ENCODE assay signal across 20 mouse cellular contexts in genomic region chr10:17677308-17677707, GRCm38 (mm10). TPM values are rescaled to one million over a fixed set of nuclear protein-coding genes. Genes with fewer than 3 reads are reported as not detected.
DNase-seq lines count a peak whose midpoint lies in the region; ATAC-seq and TF ChIP-seq lines count a peak whose summit lies in the region.
"Had no signal": no experiment of that assay in that cellular context is flagged by ENCODE, and none has a peak within 500 bp of the region (broad histone marks: within the 10 kb centered on the region; RNA-seq: fewer than 3 reads in every experiment).

No protein-coding gene starts in this region.

- no peak for TF ChIP-seq POLR2A in kidney, adult 2 months (IDR thresholded peaks at IDR 0.05; ENCODE audit: low read depth, low read length)

- H3K27me3 ChIP-seq in liver, embryonic 12.5 days (replicated peaks), result no peaks in the 10 kb centered on the region
- H3K27me3 ChIP-seq in liver, embryonic 16.5 days (ENCODE audit: control insufficient read depth, insufficient read depth, low read depth, low read length), result no peaks in the 10 kb centered on the region
- H3K27me3 ChIP-seq in kidney, adult 2 months (replicated peaks; ENCODE audit: control insufficient read depth, insufficient read depth, low read length), result no peaks in the 10 kb centered on the region
- H3K27me3 ChIP-seq: embryonic facial prominence, embryonic 15.5 days; forebrain, embryonic 15.5 days; hindbrain, embryonic 12.5 days had no signal

- peak; percentile 82 for ATAC-seq in liver, embryonic 12.5 days
- ATAC-seq in liver, embryonic 16.5 days (ENCODE audit: low read depth), result peak; percentile 41
- ATAC-seq: forebrain, embryonic 15.5 days; hindbrain, embryonic 16.5 days had no signal

- no peak overlapping the region for H3K9ac ChIP-seq in liver, embryonic 12.5 days
- H3K9ac ChIP-seq in liver, embryonic 16.5 days (ENCODE audit: low read depth, low read length), result no peak overlapping the region
- H3K9ac ChIP-seq: embryonic facial prominence, embryonic 15.5 days; forebrain, embryonic 15.5 days; hindbrain, embryonic 12.5 days had no signal

- TF ChIP-seq CTCF in kidney, adult 2 months (conservative IDR thresholded peaks at IDR 0.05; ENCODE audit: insufficient read depth, insufficient read length, low read depth, low read length), result no peak

- WGBS in liver, embryonic 12.5 days (ENCODE audit: insufficient replicate concordance), result 13% methylated on average over 4 of the region's 4 CpGs
- WGBS in liver, embryonic 16.5 days (ENCODE audit: insufficient replicate concordance), result 14% methylated on average over 4 of the region's 4 CpGs
- WGBS in kidney, adult 2 months, result 84% methylated on average over 4 of the region's 4 CpGs

- H3K36me3 ChIP-seq in liver, embryonic 12.5 days, result no peaks in the 10 kb centered on the region
- H3K36me3 ChIP-seq in liver, embryonic 16.5 days (ENCODE audit: control insufficient read depth, insufficient read depth), result no peaks in the 10 kb centered on the region
- H3K36me3 ChIP-seq in kidney, adult 2 months (ENCODE audit: control insufficient read depth, insufficient read depth, low read length), result no peaks in the 10 kb centered on the region
- H3K36me3 ChIP-seq: embryonic facial prominence, embryonic 15.5 days; forebrain, embryonic 15.5 days; heart, embryonic 10.5 days; hindbrain, embryonic 12.5 days had no signal

- peak; percentile 15 for DNase-seq in MEL-GATA-1-ER (ENCODE audit: extremely low read depth, low read depth)
- no peak for DNase-seq in kidney, adult 2 months
- no peak for DNase-seq in Muller cell, postnatal 12 days (ENCODE audit: inconsistent ontology term)
- DNase-seq in heart, adult 18-20 months, result no peak
- DNase-seq: adrenal gland, adult 2 months; adrenal gland, postnatal 25 days; cerebellum, adult 18-20 months; cerebellum, adult 9-11 months; embryo, embryonic 11 days; gastrocnemius, postnatal 36 days; heart, adult 11 months; heart, postnatal 10 days; heart, postnatal 4 days had no signal

- H3K9me3 ChIP-seq in liver, embryonic 12.5 days (replicated peaks), result no peaks in the 10 kb centered on the region
- no peaks in the 10 kb centered on the region for H3K9me3 ChIP-seq in liver, embryonic 16.5 days (replicated peaks; ENCODE audit: control insufficient read depth, low read length)
- H3K9me3 ChIP-seq: embryonic facial prominence, embryonic 15.5 days; forebrain, embryonic 15.5 days; heart, embryonic 10.5 days; hindbrain, embryonic 12.5 days had no signal

- no peak overlapping the region for H3K27ac ChIP-seq in liver, embryonic 12.5 days
- no peak overlapping the region for H3K27ac ChIP-seq in liver, embryonic 16.5 days (ENCODE audit: low read length)
- no peak overlapping the region for H3K27ac ChIP-seq in kidney, adult 2 months (ENCODE audit: insufficient read depth, low read depth, low read length)
- H3K27ac ChIP-seq: embryonic facial prominence, embryonic 15.5 days; forebrain, embryonic 15.5 days; heart, embryonic 10.5 days; hindbrain, embryonic 12.5 days had no signal

- no peak overlapping the region for H3K4me3 ChIP-seq in liver, embryonic 12.5 days
- H3K4me3 ChIP-seq in liver, embryonic 16.5 days (ENCODE audit: low read depth, low read length), result no peak overlapping the region
- H3K4me3 ChIP-seq in kidney, adult 2 months (ENCODE audit: insufficient read depth, low read depth, low read length), result no peak overlapping the region
- H3K4me3 ChIP-seq: embryonic facial prominence, embryonic 15.5 days; forebrain, embryonic 15.5 days; heart, embryonic 10.5 days; hindbrain, embryonic 12.5 days had no signal

- H3K4me1 ChIP-seq in liver, embryonic 12.5 days, result peaks cover 11% of the 10 kb centered on the region
- peaks cover 6% of the 10 kb centered on the region for H3K4me1 ChIP-seq in liver, embryonic 16.5 days (ENCODE audit: control insufficient read depth, low read depth, low read length)
- H3K4me1 ChIP-seq in kidney, adult 2 months (ENCODE audit: control insufficient read depth, insufficient read depth, low read length), result no peaks in the 10 kb centered on the region
- H3K4me1 ChIP-seq: embryonic facial prominence, embryonic 15.5 days; forebrain, embryonic 15.5 days; hindbrain, embryonic 12.5 days had no signal

- no peak overlapping the region for H3K4me2 ChIP-seq in liver, embryonic 12.5 days
- no peak overlapping the region for H3K4me2 ChIP-seq in liver, embryonic 16.5 days (ENCODE audit: low read depth, low read length)
- H3K4me2 ChIP-seq: embryonic facial prominence, embryonic 15.5 days; forebrain, embryonic 15.5 days; hindbrain, embryonic 12.5 days had no signal

RNA-seq across cellular contexts. Expression of gene Cited2, which starts 45.7 kb away (rescaled TPM):
- polyA plus RNA-seq in liver, embryonic 12.5 days (2016; fragmentation: Nextera tagmentation; extraction: Ambion mirVana), result 35.3 and 36.7 TPM in 2 replicates
- polyA plus RNA-seq in liver, embryonic 16.5 days (2015; fragmentation: Nextera tagmentation; extraction: Ambion mirVana), result 14.5 and 19.4 TPM in 2 replicates
- 70.7 and 80.9 TPM in 2 replicates for polyA plus RNA-seq in kidney, adult 2 months (2012; rRNA removed)
- total RNA-seq in heart, adult 18-20 months (2021), result 10 to 100 TPM; 41.5 to 55.5 TPM
